Mouse (Mus musculus) testis, postnatal 14 days (tissue): Measurements from ENCODE around the gene Dstyk.

ENCODE experiments used
- DNase-seq: peaks from one replicate; pipeline ENCODE4 v3.0.0; 2021; ENCODE audit warnings: low spot score

Dstyk gene

GRCm38 (mm10) chr1:132512106-132512505, 94.8 kb downstream of the Dstyk start:
- DNase-seq = no peak

GRCm38 (mm10) chr1:132515339-132515738, 98.0 kb downstream of the Dstyk start:
- DNase-seq = no peak
